ENCODE assay signal across 23 mouse cellular contexts in genomic region chr4:36698888-36699287, GRCm38 (mm10).
DNase-seq lines count a peak whose midpoint lies in the region; ATAC-seq and TF ChIP-seq lines count a peak whose summit lies in the region.
"Had no signal": no experiment of that assay in that cellular context is flagged by ENCODE, and none has a peak within 500 bp of the region (broad histone marks: within the 10 kb centered on the region; RNA-seq: fewer than 3 reads in every experiment).

No protein-coding gene starts in this region.

- DNase-seq in liver: no peak
- DNase-seq in liver, embryonic 14.5 days (ENCODE audit: low read depth in 3 of 3, low spot score in 3 of 3): no peak
- no peak for DNase-seq in left cerebral cortex, adult 11 months (ENCODE audit: low spot score)
- DNase-seq in T-cell, adult 2 months (ENCODE audit: low spot score): no peak
- DNase-seq: adrenal gland, adult 8-10 months; adrenal gland, postnatal 14 days; adrenal gland, postnatal 36 days; cerebellum, adult 11-12 months; cerebellum, adult 2 months; cerebellum, adult 9-10 months; cerebellum, postnatal 10 days; cerebellum, postnatal 25 days had no signal

- 45% methylated on average over 3 of the region's 3 CpGs for WGBS in liver, embryonic 12.5 days (ENCODE audit: insufficient replicate concordance)
- 34% methylated on average over 3 of the region's 3 CpGs for WGBS in liver, embryonic 14.5 days (ENCODE audit: insufficient replicate concordance)
- WGBS in liver, embryonic 16.5 days (ENCODE audit: insufficient replicate concordance): 35% methylated on average over 3 of the region's 3 CpGs

- H3K4me3 ChIP-seq in liver, embryonic 12.5 days: no peak overlapping the region
- H3K4me3 ChIP-seq in liver, embryonic 14.5 days (ENCODE audit: insufficient read depth in 1 of 2, low read depth in 2 of 2, low read length in 2 of 2): no peak overlapping the region
- no peak overlapping the region for H3K4me3 ChIP-seq in liver, embryonic 16.5 days (ENCODE audit: low read depth, low read length)
- H3K4me3 ChIP-seq: embryonic facial prominence, embryonic 10.5 days; embryonic facial prominence, embryonic 12.5 days; erythroblast, embryonic 14.5 days; forebrain, embryonic 10.5 days; forebrain, embryonic 12.5 days had no signal

- no peak overlapping the region for H3K4me2 ChIP-seq in liver, embryonic 12.5 days
- H3K4me2 ChIP-seq in liver, embryonic 14.5 days (ENCODE audit: low read depth): no peak overlapping the region
- H3K4me2 ChIP-seq in liver, embryonic 16.5 days (ENCODE audit: low read depth, low read length): no peak overlapping the region
- H3K4me2 ChIP-seq: embryonic facial prominence, embryonic 12.5 days; forebrain, embryonic 12.5 days had no signal

- peak; percentile 47; the same call in 1 of the 2 replicates for TF ChIP-seq EP300 in liver, embryonic 14.5 days (IDR thresholded peaks at IDR 0.05; ENCODE audit: low read depth)

- H3K4me1 ChIP-seq in liver, embryonic 12.5 days: peaks cover 8% of the 10 kb centered on the region; the same call in 1 of the 2 replicates
- peaks cover 0 to 5% of the 10 kb centered on the region in 2 experiments; a peak in 2 of 4 replicates for H3K4me1 ChIP-seq in liver, embryonic 14.5 days (replicated peaks; ENCODE audit: control insufficient read depth in 2 of 2, insufficient read depth in 2 of 2, low read length in 1 of 2)
- no peaks in the 10 kb centered on the region for H3K4me1 ChIP-seq in liver, embryonic 16.5 days (ENCODE audit: control insufficient read depth, low read depth, low read length)
- H3K4me1 ChIP-seq: embryonic facial prominence, embryonic 10.5 days; embryonic facial prominence, embryonic 12.5 days; forebrain, embryonic 10.5 days; forebrain, embryonic 12.5 days had no signal

- no peak overlapping the region for H3K27ac ChIP-seq in liver, embryonic 12.5 days
- no peak overlapping the region for H3K27ac ChIP-seq in liver, embryonic 14.5 days
- no peak overlapping the region for H3K27ac ChIP-seq in liver, embryonic 16.5 days (ENCODE audit: low read length)
- H3K27ac ChIP-seq: embryonic facial prominence, embryonic 10.5 days; embryonic facial prominence, embryonic 12.5 days; forebrain, embryonic 10.5 days; forebrain, embryonic 12.5 days had no signal

- H3K27me3 ChIP-seq in liver, embryonic 12.5 days (replicated peaks): no peaks in the 10 kb centered on the region
- no peaks in the 10 kb centered on the region for H3K27me3 ChIP-seq in liver, embryonic 14.5 days (ENCODE audit: control insufficient read depth, insufficient read depth, low read length)
- H3K27me3 ChIP-seq in liver, embryonic 16.5 days (ENCODE audit: control insufficient read depth, insufficient read depth, low read depth, low read length): no peaks in the 10 kb centered on the region
- H3K27me3 ChIP-seq: embryonic facial prominence, embryonic 12.5 days; forebrain, embryonic 12.5 days had no signal

- no peaks in the 10 kb centered on the region for H3K36me3 ChIP-seq in liver, embryonic 12.5 days
- no peaks in the 10 kb centered on the region for H3K36me3 ChIP-seq in liver, embryonic 14.5 days (replicated peaks; ENCODE audit: control insufficient read depth, insufficient read depth, low read depth)
- no peaks in the 10 kb centered on the region for H3K36me3 ChIP-seq in liver, embryonic 16.5 days (ENCODE audit: control insufficient read depth, insufficient read depth)
- H3K36me3 ChIP-seq: embryonic facial prominence, embryonic 10.5 days; embryonic facial prominence, embryonic 12.5 days; forebrain, embryonic 10.5 days; forebrain, embryonic 12.5 days had no signal

- no peak for TF ChIP-seq CTCF in liver, embryonic 14.5 days (IDR thresholded peaks at IDR 0.05; ENCODE audit: low read depth)

- no peaks in the 10 kb centered on the region for H3K9me3 ChIP-seq in liver, embryonic 12.5 days (replicated peaks)
- H3K9me3 ChIP-seq in liver, embryonic 14.5 days (ENCODE audit: control insufficient read depth, low read length): no peaks in the 10 kb centered on the region
- H3K9me3 ChIP-seq in liver, embryonic 16.5 days (replicated peaks; ENCODE audit: control insufficient read depth, low read length): no peaks in the 10 kb centered on the region
- H3K9me3 ChIP-seq: embryonic facial prominence, embryonic 10.5 days; embryonic facial prominence, embryonic 12.5 days; forebrain, embryonic 10.5 days; forebrain, embryonic 12.5 days had no signal

- peak; percentile 63 for ATAC-seq in liver, embryonic 12.5 days
- peak; percentile 53; the same call in 1 of the 2 replicates for ATAC-seq in liver, embryonic 14.5 days (ENCODE audit: insufficient read depth)
- peak; percentile 58; the same call in 1 of the 2 replicates for ATAC-seq in liver, embryonic 16.5 days (ENCODE audit: low read depth)
- ATAC-seq in inflammation-experienced regulatory T-cells, adult 6 months: no peak
- ATAC-seq: activated CD4-positive, CD25-positive, alpha-beta regulatory T cell, adult 4 months; forebrain, embryonic 14.5 days; forebrain, embryonic 16.5 days had no signal

- H3K9ac ChIP-seq in liver, embryonic 12.5 days: no peak overlapping the region
- H3K9ac ChIP-seq in liver, embryonic 14.5 days (replicated peaks): no peak overlapping the region
- no peak overlapping the region for H3K9ac ChIP-seq in liver, embryonic 16.5 days (ENCODE audit: low read depth, low read length)
- H3K9ac ChIP-seq: embryonic facial prominence, embryonic 12.5 days; forebrain, embryonic 12.5 days had no signal
